Mouse (Mus musculus) hindbrain, embryonic 16.5 days (tissue): ENCODE results near the gene Arid2. TPM values are rescaled to one million over a fixed set of nuclear protein-coding genes. Genes with fewer than 3 reads are reported as not detected.

ENCODE experiments used
- ATAC-seq: fragments of 200-750 bp; cut with Nextera tagmentation; 2 replicates; pipeline ENCODE4 v1.8.0; 2017; ENCODE audit warnings: moderate TSS enrichment, moderate library complexity
- H3K27ac ChIP-seq: fragments of 300-500 bp; sonication (generic); 2 replicates; pipeline ENCODE4 v1.5.1; 2014; ENCODE audit warnings: low read depth, mild to moderate bottlenecking, control low read depth, low read length, moderate library complexity
- H3K27me3 ChIP-seq: fragments of 300-500 bp; sonication (generic); replicated peaks from 2 replicates; pipeline ENCODE4 v1.6.1; 2014; ENCODE audit warnings: low read length; ENCODE audit not compliant: control insufficient read depth, insufficient read depth
- H3K36me3 ChIP-seq: fragments of 300-500 bp; sonication (generic); 2 replicates; pipeline ENCODE4 v1.6.1; 2014; ENCODE audit warnings: mild to moderate bottlenecking, low read length, moderate library complexity, mixed read lengths; ENCODE audit not compliant: control insufficient read depth, insufficient read depth
- H3K4me1 ChIP-seq: fragments of 300-500 bp; sonication (generic); 2 replicates; pipeline ENCODE4 v1.6.1; 2014; ENCODE audit warnings: low read depth, low read length; ENCODE audit not compliant: control insufficient read depth, insufficient read depth
- H3K4me2 ChIP-seq: fragments of 300-500 bp; sonication (generic); 2 replicates; pipeline ENCODE4 v1.6.1; 2014; ENCODE audit warnings: mild to moderate bottlenecking, low read length, control low read depth, moderate library complexity
- H3K4me3 ChIP-seq: fragments of 300-500 bp; sonication (generic); 2 replicates; pipeline ENCODE4 v1.5.1; 2014; ENCODE audit warnings: mild to moderate bottlenecking, low read length, control low read depth, moderate library complexity
- H3K9ac ChIP-seq: fragments of 300-500 bp; sonication (generic); 2 replicates; pipeline ENCODE4 v1.6.1; 2014; ENCODE audit warnings: low read depth, mild to moderate bottlenecking, control low read depth, low read length, moderate library complexity
- H3K9me3 ChIP-seq: fragments of 300-500 bp; sonication (generic); 2 replicates; pipeline ENCODE4 v1.6.1; 2014; ENCODE audit warnings: mild to moderate bottlenecking, low read length, moderate library complexity; ENCODE audit not compliant: control insufficient read depth
- WGBS: fragments of 180-500 bp; shearing (Covaris S2); extraction: QIAGEN DNeasy Blood & Tissue Kit; methylation state at CpG from one replicate; pipeline ENCODE4 v1.1.7; 2014; 5-methylcytosine and 5-hydroxymethylcytosine counted together
- polyA plus RNA-seq: library from polyadenylated mRNA; unstranded; fragments of >200 nt; fragmentation: Nextera tagmentation; extraction: Ambion mirVana; gene quantifications from 2 replicates; pipeline ENCODE4 v1.2.1, GENCODE M21; 2015

Gene Arid2
- polyA plus RNA-seq, 1 experiment from 2014 or later, result 15.0 TPM

DNA sequence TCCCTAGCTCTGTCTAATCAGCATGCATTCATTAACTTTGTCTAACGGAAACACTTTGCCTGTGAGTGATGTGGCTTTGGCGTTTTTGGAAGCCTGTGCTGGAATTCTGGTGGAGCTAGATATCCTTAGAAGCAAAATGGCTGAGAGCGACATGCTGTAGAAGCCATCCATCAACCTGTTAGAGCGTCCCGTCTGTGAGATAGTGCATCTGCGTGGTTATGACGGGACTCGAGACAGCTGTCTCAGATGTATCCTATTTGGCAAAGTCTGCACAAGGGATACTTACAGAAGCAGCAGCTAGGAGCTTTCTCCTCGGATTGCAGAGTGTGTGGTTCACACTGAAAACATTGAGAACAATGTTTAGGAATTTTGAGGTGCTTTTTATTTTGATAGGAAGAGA, 64.1 kb downstream of the Arid2 start:
- Histone ChIP-seq H3K4me2 (no peak overlapping the region), H3K9me3 (no peaks in the 10 kb centered on the region), H3K36me3 (peaks cover 26% of the 10 kb centered on the region), H3K4me1 (no peaks in the 10 kb centered on the region), H3K9ac (no peak overlapping the region), H3K27ac (no peak overlapping the region), H3K27me3 (no peaks in the 10 kb centered on the region), H3K4me3 (no peak overlapping the region)
- no peak for ATAC-seq
- 89% methylated on average over 9 of the region's 9 CpGs for WGBS

GRCm38 (mm10) chr15:96358871-96359270, 71.6 kb downstream of the Arid2 start:
- Histone ChIP-seq H3K27me3 (no peaks in the 10 kb centered on the region), H3K4me1 (no peaks in the 10 kb centered on the region), H3K9ac (no peak overlapping the region), H3K9me3 (no peaks in the 10 kb centered on the region), H3K4me3 (no peak overlapping the region), H3K27ac (no peak overlapping the region), H3K4me2 (no peak overlapping the region), H3K36me3 (peaks cover 18% of the 10 kb centered on the region)
- 97% methylated on average over 6 of the region's 6 CpGs for WGBS
- ATAC-seq, result no peak

DNA sequence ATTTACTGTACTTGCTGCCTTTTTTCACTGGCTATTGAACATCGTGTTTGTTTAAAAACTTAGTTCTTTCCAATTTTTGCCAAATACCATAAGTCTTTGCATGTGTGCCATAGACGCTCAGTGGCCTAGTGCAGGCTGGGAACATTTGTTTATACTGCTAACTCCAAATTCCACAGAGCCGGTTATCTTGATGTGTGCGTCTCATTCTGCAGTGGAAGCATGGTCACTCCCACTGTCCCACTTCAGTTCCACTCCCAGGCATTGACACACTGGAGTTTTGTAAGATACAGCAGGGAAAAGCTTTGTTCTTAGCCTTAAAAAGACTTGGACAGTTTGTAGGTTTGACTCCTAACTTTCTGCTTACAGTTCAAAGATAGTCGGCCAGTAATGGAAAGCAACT, 73.3 kb downstream of the Arid2 start:
- Histone ChIP-seq H3K27me3 (no peaks in the 10 kb centered on the region), H3K27ac (no peak overlapping the region), H3K9me3 (no peaks in the 10 kb centered on the region), H3K4me2 (no peak overlapping the region), H3K4me3 (no peak overlapping the region), H3K9ac (no peak overlapping the region), H3K4me1 (no peaks in the 10 kb centered on the region), H3K36me3 (peaks cover 19% of the 10 kb centered on the region)
- ATAC-seq, result no peak
- WGBS, result 89% methylated on average over 5 of the region's 5 CpGs

DNA sequence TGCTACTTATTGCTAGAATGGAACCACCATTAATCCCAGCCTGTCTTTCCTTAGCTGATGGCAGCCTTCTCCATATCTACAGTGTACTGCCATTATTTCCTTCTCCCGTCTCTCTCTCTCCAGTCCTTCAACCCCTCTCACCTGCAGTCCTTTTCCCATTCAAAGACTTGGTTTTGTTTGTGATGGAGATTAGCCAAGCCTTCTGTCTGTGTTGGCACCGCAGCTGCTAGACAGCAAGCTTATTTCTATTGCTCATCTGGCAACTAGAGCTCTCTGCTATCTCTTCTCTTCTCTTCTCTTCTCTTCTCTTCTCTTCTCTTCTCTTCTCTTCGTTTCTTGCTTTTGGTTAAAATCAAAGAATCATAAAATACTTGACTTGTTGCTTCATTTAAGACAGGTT, 78.0 kb downstream of the Arid2 start:
- Histone ChIP-seq H3K4me3 (no peak overlapping the region), H3K27ac (no peak overlapping the region), H3K9ac (no peak overlapping the region; the same call in 1 of the 2 replicates), H3K4me2 (no peak overlapping the region), H3K27me3 (no peaks in the 10 kb centered on the region), H3K9me3 (no peaks in the 10 kb centered on the region), H3K36me3 (peaks cover 31% of the 10 kb centered on the region), H3K4me1 (no peaks in the 10 kb centered on the region)
- 64% methylated on average over 3 of the region's 3 CpGs for WGBS
- no peak for ATAC-seq

- Histone ChIP-seq H3K9me3 (no peaks in the 10 kb centered on the region), H3K27ac (no peak overlapping the region), H3K4me2 (no peak overlapping the region), H3K4me3 (no peak overlapping the region), H3K36me3 (peaks cover 36% of the 10 kb centered on the region), H3K9ac (no peak overlapping the region), H3K27me3 (no peaks in the 10 kb centered on the region), H3K4me1 (no peaks in the 10 kb centered on the region)
- no peak for ATAC-seq
- 88% methylated on average over 11 of the region's 11 CpGs for WGBS
Observed at GRCm38 (mm10) chr15:96366176-96366963, 79.1 kb downstream of the Arid2 start.

- WGBS, result 97% methylated on average over 18 of the region's 18 CpGs
- peaks cover 35% of the 10 kb centered on the region for H3K36me3 ChIP-seq
- no peak overlapping the region for H3K4me3 ChIP-seq
- no peak for ATAC-seq
- H3K9ac ChIP-seq, result no peak overlapping the region
- H3K27ac ChIP-seq, result no peak overlapping the region
- H3K9me3 ChIP-seq, result no peaks in the 10 kb centered on the region
- no peaks in the 10 kb centered on the region for H3K4me1 ChIP-seq
- no peaks in the 10 kb centered on the region for H3K27me3 ChIP-seq
- H3K4me2 ChIP-seq, result no peak overlapping the region
Observed at GRCm38 (mm10) chr15:96371311-96371710, 84.0 kb downstream of the Arid2 start.

DNA sequence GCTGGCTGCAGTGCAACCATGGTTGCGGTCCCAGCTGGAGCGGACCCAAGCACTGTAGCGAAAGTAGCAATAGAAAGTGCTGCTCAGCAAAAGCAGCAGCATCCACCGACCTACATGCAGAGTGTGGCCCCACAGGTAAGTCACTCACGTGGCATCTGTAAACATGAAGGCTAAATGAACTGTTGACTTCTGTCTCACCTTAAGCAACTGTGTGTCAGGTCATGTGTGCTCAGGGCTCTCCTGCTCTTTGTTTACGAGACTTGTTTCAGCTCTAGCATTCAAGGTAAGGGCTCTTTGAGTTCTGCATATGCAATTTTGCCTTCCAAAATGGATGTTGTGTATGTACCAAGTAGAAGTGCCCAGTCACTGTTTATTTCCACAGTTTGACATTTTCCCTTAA, 85.3 kb downstream of the Arid2 start:
- Histone ChIP-seq H3K9me3 (no peaks in the 10 kb centered on the region), H3K27me3 (no peaks in the 10 kb centered on the region), H3K4me3 (no peak overlapping the region), H3K4me2 (no peak overlapping the region), H3K4me1 (no peaks in the 10 kb centered on the region), H3K9ac (no peak overlapping the region), H3K36me3 (peaks cover 35% of the 10 kb centered on the region), H3K27ac (no peak overlapping the region)
- WGBS, result 98% methylated on average over 6 of the region's 6 CpGs
- no peak for ATAC-seq

- no peak for ATAC-seq
- H3K27ac ChIP-seq, result no peak overlapping the region
- peaks cover 35% of the 10 kb centered on the region for H3K36me3 ChIP-seq
- no peak overlapping the region for H3K4me2 ChIP-seq
- no peaks in the 10 kb centered on the region for H3K9me3 ChIP-seq
- no peak overlapping the region for H3K4me3 ChIP-seq
- WGBS, result 84% methylated on average over 5 of the region's 5 CpGs
- no peaks in the 10 kb centered on the region for H3K4me1 ChIP-seq
- no peaks in the 10 kb centered on the region for H3K27me3 ChIP-seq
- H3K9ac ChIP-seq, result no peak overlapping the region
Observed at GRCm38 (mm10) chr15:96373161-96373560, 85.8 kb downstream of the Arid2 start.

DNA sequence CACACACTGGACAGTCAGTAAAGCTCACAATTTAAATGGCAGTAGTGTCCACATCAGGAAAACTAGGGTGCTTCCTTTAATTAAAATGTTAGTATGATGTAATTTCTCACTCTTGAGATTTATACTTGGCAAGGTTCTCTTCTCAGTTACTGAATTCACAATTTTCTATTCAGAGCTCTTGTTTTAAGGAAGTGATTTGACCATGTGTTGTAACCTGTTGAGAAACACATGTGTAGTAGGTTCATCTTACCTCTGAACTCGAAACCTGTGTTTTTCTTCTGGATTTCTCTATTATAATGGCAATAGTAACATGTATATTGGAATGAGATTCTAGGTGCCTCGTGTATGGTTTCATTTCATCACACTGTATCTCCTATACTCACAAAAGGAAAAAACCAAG, 88.9 kb downstream of the Arid2 start:
- WGBS, result 94% methylated on average over 2 of the region's 2 CpGs
- H3K9ac ChIP-seq, result no peak overlapping the region
- no peaks in the 10 kb centered on the region for H3K4me1 ChIP-seq
- peaks cover 21% of the 10 kb centered on the region for H3K36me3 ChIP-seq
- ATAC-seq, result no peak
- H3K4me2 ChIP-seq, result no peak overlapping the region
- H3K4me3 ChIP-seq, result no peak overlapping the region
- no peaks in the 10 kb centered on the region for H3K9me3 ChIP-seq
- no peaks in the 10 kb centered on the region for H3K27me3 ChIP-seq
- no peak overlapping the region for H3K27ac ChIP-seq
